In the genomic region with DNA sequence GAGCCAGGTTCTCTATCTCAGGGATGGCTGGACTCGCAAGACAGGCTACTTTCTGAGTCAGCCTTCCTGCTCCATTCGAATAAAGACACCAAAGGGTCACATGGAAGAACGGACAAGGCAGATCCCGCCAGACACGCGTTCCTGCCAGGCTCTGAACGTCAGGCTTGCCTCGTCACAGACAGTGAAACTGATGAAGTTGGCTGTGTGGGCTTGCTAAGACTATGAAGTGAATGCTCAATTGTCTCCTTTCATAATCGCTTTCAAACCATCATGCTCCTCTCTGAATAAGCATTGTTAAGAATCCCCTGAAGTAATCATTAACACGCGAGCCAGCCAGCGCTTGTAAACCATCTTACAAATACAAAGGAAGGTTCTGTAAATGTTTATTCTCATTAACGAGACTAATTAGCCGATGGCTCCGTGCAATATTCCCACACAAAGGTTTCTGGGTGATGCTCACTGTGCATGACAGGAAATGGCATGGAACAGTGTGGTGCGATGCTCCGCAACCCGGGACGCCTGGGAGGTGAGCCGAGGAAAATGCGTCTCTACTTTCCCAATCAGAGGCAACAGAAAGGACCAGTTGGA, we compare ENCODE assay signal across 12 mouse cellular contexts.
DNase-seq lines count a peak whose midpoint lies in the region; ATAC-seq and TF ChIP-seq lines count a peak whose summit lies in the region.
"Had no signal": no experiment of that assay in that cellular context is flagged by ENCODE, and none has a peak within 500 bp of the region (broad histone marks: within the 10 kb centered on the region; RNA-seq: fewer than 3 reads in every experiment).

No protein-coding gene starts in this region.

- H3K27me3 ChIP-seq in hindbrain, embryonic 13.5 days: peaks cover 32% of the 10 kb centered on the region
- peaks cover 65% of the 10 kb centered on the region for H3K27me3 ChIP-seq in midbrain, embryonic 13.5 days
- H3K27me3 ChIP-seq: stomach, embryonic 15.5 days had no signal

- TF ChIP-seq CTCF in brain, embryonic 14.5 days (IDR thresholded peaks at IDR 0.05; ENCODE audit: borderline replicate concordance, extremely low read depth, insufficient read depth, insufficient read length): no peak

- 15% methylated on average over 21 of the region's 21 CpGs for WGBS in hindbrain, embryonic 13.5 days
- 16% methylated on average over 21 of the region's 21 CpGs for WGBS in midbrain, embryonic 13.5 days

- H3K27ac ChIP-seq in hindbrain, embryonic 13.5 days: peak overlapping the region; percentile 81
- H3K27ac ChIP-seq in midbrain, embryonic 13.5 days: peak overlapping the region; percentile 69
- H3K27ac ChIP-seq: heart, embryonic 10.5 days; stomach, embryonic 15.5 days had no signal

- DNase-seq in embryo, embryonic 10 days (ENCODE audit: low spot score): peak; percentile 49
- DNase-seq in embryo, embryonic 10.5 days (ENCODE audit: low spot score): no peak
- peak; percentile 83 for DNase-seq in brain, embryonic 14.5 days (ENCODE audit: low read depth)
- DNase-seq in spleen, postnatal 36 days (ENCODE audit: low spot score in 2 of 2): no peak
- DNase-seq in heart, adult 9 months (ENCODE audit: low spot score in 2 of 2): no peak
- no peak for DNase-seq in liver
- DNase-seq: adrenal gland, postnatal 36 days; liver, postnatal 0 days had no signal

- H3K4me3 ChIP-seq in hindbrain, embryonic 13.5 days: no peak overlapping the region
- peak overlapping the region; percentile 0; the same call in 1 of the 2 replicates for H3K4me3 ChIP-seq in midbrain, embryonic 13.5 days (replicated peaks)
- H3K4me3 ChIP-seq: heart, embryonic 10.5 days; stomach, embryonic 15.5 days had no signal

- peak overlapping the region; percentile 39 for H3K4me2 ChIP-seq in hindbrain, embryonic 13.5 days
- H3K4me2 ChIP-seq in midbrain, embryonic 13.5 days (replicated peaks): peak overlapping the region; percentile 37
- H3K4me2 ChIP-seq: stomach, embryonic 15.5 days had no signal

- H3K4me1 ChIP-seq in hindbrain, embryonic 13.5 days (replicated peaks): peaks cover 70% of the 10 kb centered on the region
- peaks cover 63% of the 10 kb centered on the region for H3K4me1 ChIP-seq in midbrain, embryonic 13.5 days (replicated peaks)
- H3K4me1 ChIP-seq: stomach, embryonic 15.5 days had no signal

- no peaks in the 10 kb centered on the region for H3K36me3 ChIP-seq in hindbrain, embryonic 13.5 days
- no peaks in the 10 kb centered on the region for H3K36me3 ChIP-seq in midbrain, embryonic 13.5 days
- H3K36me3 ChIP-seq: heart, embryonic 10.5 days; stomach, embryonic 15.5 days had no signal

- peak overlapping the region; percentile 49 for H3K9ac ChIP-seq in hindbrain, embryonic 13.5 days
- 0 out of 2 replicates have a peak overlapping the region, but pooled peaks have one; percentile 7 for H3K9ac ChIP-seq in midbrain, embryonic 13.5 days (replicated peaks)
- H3K9ac ChIP-seq: liver, postnatal 0 days; stomach, embryonic 15.5 days had no signal

- no peak for TF ChIP-seq POLR2A in brain, embryonic 14.5 days (IDR thresholded peaks at IDR 0.05; ENCODE audit: borderline replicate concordance, extremely low read depth, insufficient read depth, insufficient read length, poor library complexity, severe bottlenecking)

- peak; percentile 82 for ATAC-seq in hindbrain, embryonic 13.5 days (ENCODE audit: low FRiP score)
- ATAC-seq in midbrain, embryonic 13.5 days: peak; percentile 67
- ATAC-seq: liver, postnatal 0 days had no signal

- H3K9me3 ChIP-seq in hindbrain, embryonic 13.5 days: no peaks in the 10 kb centered on the region
- H3K9me3 ChIP-seq in midbrain, embryonic 13.5 days: no peaks in the 10 kb centered on the region
- H3K9me3 ChIP-seq: heart, embryonic 10.5 days; stomach, embryonic 15.5 days had no signal

Comparison
In these comparisons a context has a peak if more than half of its experiments do, and no peak if none do; other contexts are left out.
1. DNase-seq: peak in embryo, embryonic 10 days (single experiment) and brain, embryonic 14.5 days (single experiment); none in embryo, embryonic 10.5 days (single experiment), spleen, postnatal 36 days (0 of 2), heart, adult 9 months (0 of 2) and liver (single experiment).